Mouse (Mus musculus) kidney, postnatal 25 days (tissue): ENCODE results near the gene Cypt14.
"Not testable (repeated sequence)": the region's sequence is repeated elsewhere in the genome, so short reads cannot be mapped to it uniquely, and the experiment has no call there.

Experiments
- DNase-seq, 2 experiments: peaks; one replicate each; pipeline ENCODE4 v3.0.0; 2021; ENCODE audit warnings: mixed read lengths in 2 of 2

Cypt14 gene

DNA sequence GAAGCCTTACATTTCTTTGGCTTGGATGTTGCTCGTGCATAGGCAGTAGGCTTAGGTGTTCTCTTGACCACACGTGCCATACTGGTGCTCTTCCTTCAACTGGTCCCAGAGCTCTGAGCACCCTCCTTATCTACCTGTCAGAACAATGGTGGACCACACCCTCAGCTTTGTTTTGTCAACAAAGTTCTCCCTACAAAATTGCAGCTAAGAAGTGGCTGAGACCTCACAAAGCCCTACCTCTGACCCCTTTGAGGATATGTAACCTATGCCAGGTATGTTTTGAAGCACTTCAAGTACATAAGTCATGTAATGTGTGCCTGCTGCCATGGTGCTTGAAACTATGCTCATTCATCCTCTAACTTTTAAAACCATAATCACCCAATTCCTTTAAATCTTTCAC lies at the start of gene Cypt14:
TSS of gene Cypt14 (minus strand) at position 101 of the 400 bp plus-strand sequence.
- not testable (repeated sequence) for DNase-seq
